Mouse (Mus musculus) ZHBTc4 (cell line): ENCODE results near the gene Aes.

Experiments used
- DNase-seq: peaks from one replicate; pipeline ENCODE4 v3.0.0-alpha.2; 2011; ENCODE audit warnings: low read depth, low spot score

The Aes gene

DNA sequence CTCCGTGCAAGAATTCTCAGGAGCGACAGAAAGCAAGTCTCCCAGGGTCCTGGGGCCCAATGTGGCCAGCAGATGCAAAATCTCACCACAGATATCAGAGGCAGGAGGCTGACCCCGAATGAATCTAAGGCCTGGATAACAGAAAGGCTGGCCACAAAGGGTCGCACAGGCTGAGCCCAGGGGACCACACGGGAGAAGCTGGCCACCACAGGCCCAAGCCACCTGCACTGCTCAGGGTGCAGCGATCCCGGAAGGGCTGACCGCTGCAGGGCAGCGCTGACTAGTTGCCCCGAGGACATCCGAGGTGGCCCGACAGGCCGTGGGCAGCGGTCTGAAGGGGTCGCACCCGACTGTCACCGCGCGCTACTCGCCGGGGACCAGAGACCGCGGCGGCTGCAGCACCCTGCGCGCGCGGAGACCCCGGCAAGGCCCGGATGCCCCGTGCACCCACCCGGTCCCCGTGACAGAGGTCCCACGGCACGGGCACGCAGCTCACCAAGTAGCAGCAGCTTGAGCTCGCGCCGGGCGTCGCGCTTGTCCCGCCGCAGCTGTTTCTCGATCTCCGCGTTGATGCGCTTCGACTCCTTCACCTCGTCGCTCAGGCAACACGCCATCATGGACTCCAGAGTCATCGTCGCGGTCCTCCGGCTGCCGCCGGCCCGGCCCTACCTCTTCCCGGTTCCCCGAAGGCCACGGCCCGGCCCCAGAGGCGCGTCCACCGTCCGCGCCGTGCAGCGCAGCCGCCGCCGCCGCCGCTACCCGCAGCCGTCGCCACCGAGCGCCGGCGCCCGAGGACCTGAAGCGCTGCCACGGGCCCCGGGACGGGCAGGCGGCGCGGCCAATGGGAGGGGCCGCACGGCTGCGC is 14.8 kb upstream of the Aes start:
- DNase-seq = peak; percentile 54

DNA sequence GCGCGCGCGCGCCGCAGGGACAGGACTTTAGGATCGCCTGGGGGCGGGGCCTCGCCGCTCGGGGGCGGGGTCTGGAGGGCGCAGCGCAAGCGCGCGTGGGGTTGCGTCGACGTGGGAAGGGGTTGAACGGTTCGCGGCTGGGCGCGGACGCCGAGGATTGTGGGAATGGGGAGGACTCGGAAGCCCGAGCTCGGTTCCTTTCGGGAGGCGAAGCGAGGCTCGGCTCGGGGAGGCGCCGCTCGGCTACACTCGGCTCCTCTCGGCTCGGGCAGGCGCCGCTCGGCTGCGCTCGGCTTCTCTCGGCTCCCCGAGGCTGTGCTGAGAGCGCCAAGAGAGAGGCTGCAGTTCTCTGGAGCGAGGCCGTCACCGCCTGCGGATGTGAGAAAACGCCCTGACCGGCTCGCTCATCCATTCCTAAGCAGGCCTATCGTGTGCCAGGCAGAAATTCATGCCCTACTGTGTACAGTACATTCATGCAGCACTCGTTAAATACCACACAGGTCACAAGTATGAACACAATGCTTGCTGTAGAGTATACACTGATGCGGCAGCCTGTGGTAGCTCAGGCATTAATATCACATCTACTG is 14.0 kb upstream of the Aes start, which contains the start of gene Gna11:
Gna11 (minus strand) TSS at position 30 of the 587 bp plus-strand sequence.
- DNase-seq = peak; percentile 97

DNA sequence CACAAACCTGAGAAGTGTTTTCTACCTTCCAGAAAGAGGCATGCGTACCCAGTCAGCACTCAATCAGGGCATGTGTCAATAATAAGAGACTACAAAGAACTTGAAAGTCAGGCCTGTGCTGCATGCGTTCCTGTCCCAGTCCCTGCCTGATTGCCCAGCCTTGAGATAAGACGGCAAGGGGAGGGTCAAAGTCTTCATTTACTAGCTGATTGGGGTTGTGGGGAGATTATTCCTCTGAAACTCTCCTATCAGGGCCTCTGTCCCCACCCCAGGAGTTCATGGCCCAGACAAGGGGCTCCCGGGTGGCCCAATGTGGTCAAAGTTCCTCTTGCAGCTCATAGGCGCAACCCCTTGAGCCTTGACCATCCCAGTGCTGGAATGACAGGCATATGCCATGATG is 13.0 kb upstream of the Aes start:
- no peak for DNase-seq

DNA sequence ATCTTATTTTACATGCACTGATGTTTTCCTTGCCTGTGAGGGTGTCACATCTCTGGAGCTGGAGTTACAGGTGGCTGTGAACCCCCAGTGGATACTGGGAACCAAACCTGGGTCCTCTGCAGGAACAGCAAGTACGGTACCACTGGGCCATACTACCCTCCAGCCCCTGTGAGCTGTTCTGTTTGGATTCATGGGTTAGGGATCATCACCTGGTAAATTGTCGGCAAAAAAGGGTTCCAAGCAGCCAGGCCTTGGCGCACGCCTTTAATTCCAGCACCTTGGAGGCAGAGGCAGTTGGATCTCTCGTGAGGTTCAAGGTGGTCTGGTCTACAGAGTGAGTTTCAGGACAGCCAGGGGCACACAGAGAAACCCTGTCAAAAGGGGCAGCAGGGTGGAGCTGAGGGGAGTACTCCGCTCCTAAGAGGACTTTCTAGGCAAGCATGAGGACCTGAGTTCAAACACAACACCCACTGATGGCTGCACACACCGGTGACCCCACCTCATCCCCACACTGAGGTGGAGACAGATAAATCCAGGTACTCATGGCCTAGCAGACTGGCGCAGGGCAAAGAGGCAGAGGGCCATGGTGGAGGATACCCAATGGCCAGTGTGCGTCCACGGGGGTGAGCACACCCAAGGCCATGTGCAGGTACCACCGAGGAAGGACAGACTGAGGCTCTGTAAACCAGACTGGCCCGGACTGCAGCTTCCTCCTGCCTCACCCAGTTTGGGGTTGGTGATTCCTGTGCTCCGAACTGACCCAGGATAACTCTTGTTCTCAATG is 12.3 kb upstream of the Aes start:
- DNase-seq = no peak

DNA sequence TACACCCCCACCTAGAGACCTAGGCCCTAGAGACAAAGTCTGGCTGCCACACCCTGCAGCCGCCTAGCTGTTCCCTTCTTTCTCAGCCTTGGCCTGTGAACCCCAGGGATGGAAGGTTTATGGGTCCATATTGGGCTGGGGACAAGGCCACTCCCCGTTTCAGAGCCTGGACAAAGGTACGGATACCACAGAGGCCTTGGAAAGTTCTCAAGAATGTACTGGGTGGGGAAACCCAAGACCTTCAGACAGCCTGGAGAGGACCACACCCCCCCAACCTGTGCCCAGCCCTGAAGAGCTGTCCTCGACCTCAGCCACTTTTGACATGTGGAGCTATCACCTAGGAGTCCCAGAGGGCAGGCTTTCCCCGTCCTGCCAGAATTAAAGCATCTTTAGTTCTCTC is 10.3 kb upstream of the Aes start:
- DNase-seq = no peak

DNA sequence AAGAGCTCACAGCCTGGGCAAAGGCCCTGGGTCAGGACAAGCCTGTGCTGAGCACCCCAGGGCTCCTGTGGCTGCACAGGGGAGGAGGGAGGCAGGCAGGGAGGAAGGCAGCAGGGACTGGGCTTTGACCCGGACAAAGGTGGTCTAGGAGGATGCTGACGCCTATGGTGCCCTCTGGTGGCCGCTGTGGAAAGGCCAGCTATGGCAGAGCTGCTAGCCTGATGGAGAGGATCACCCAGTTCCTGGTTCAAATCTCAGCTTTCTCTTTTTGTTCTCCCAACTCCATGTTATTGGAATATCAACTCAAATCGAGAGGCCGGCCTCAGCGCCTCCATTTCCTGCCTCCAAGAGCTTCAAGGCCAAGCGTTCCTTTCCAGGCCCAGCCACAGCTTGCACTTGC is 9.0 kb upstream of the Aes start:
- peak; percentile 89 for DNase-seq

DNA sequence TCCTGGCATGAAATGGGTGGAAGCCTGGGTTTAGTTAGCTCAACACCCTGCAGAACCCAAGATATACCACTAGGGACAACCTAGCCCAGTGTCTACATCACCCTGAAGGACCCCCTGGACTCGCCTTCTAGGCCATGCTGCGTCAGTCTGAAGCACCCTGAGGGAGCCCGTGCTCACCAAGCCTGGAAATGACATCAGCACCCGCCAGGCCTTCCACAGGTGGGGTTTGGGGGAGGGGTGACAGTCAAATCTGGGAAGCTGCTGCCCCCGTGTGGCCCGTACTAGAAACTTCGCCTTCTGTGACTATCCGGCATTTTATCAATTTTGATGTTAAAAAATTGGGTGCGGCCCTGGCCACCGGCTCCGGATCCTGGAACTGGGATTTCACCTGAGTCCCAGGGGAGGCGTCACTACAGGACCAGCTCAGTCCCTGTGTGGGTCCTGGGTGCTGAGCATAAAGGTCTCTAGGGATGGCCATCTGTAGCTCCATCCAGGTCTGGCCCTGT is 7.6 kb upstream of the Aes start:
- peak; percentile 91 for DNase-seq

DNA sequence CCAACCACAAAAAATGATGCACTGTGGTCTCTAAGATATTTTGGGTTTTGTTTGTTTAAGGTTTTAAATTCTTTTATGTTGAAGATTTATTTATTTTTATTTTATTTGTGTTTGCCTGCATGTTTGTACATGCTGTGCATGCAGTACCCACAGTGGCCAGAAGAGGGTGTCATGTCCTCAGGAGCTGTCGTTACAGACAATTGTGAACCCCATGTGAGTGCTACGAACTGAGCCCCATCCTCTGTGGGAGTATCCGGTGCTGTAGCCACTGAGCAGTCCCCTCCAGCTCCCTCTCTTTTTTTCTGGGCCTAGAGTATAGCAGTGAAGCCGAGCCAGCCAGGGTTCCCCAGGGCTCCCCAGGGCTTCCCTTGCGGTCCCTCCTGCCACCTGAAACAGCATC is 6.1 kb upstream of the Aes start:
- peak; percentile 85 for DNase-seq

DNA sequence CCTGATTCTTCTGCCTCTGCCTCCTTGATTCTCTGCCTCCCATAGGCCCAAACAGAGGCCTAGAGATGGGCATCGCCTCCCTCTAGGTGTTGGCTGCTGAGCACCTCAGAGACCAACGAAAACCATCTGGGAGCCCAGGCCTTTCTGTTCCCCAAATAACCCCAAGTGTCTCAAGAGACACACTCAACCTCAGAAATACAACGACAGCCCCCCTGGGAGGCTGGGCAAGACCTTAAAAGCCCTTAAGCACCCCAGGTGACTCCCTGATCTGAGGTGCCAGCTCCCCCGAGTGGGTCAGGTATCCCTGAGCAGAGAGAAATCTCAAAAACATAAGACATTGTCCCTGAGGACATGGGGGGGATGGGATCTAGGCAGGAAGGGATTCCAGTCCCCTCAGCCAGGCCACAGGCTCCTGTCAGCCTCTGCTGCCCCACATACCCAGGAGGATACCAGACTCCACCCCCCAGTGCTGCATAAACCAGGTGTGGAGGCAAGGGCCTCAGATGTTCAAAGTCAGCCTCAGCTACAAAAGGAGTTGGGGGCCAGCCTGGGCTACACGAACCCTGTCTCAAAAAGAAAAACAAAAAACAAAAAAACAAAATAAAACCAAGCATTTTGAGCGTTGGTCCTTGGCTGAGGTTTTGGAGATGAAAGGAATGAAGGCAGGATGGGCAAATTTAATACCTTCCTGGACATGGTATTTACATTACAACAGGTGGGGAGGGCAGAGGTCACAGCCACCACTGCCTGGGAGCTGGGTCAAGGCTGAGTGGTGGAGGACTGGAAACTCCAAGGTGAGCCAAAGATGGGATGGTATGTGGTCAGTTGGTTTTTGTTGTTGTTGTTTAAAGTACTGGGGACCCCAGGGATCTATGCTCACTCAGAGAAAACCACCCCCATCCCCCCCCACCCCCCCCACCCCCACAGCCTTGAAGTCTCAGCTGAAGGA is 5.2 kb upstream of the Aes start:
- no peak for DNase-seq

DNA sequence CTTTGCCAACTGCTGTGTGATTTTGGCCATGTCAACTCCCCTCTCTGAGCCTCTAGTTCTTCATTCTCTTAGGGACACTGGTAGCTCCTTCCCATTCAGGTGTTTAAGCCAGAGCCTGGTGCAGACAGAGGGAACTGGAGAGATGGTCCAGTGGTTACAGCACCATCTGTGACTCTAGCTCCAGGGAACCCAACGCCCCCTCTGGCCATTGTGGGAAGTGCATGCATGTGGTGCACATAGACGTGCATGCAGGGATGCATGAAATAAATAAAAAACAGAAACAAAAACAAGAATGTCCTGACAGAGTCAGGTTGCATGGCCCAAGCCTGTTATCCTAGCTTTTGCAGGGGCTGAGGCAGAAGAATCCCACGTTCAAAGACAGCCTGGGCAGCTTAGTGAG is 3.0 kb upstream of the Aes start:
- peak; percentile 85 for DNase-seq

DNA sequence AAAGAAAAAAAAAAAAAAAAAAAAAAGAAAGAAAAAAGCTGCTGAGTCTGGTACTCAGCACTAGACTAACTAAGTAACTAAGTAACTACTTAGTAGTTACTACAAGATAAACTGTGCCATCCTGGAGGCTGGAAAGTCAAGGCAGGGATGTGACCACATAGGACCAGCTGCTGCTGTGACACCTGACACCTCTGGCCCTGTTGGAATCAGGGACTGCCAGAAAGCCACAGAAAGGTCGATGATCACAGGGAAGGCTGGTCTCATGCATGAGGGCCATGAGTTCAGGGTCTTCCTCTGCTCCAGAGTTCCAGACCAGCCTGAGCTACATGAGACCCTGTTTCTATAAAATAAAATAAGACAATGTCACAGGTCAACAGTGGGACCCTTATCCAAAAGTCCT is 1.8 kb upstream of the Aes start:
- no peak for DNase-seq

DNA sequence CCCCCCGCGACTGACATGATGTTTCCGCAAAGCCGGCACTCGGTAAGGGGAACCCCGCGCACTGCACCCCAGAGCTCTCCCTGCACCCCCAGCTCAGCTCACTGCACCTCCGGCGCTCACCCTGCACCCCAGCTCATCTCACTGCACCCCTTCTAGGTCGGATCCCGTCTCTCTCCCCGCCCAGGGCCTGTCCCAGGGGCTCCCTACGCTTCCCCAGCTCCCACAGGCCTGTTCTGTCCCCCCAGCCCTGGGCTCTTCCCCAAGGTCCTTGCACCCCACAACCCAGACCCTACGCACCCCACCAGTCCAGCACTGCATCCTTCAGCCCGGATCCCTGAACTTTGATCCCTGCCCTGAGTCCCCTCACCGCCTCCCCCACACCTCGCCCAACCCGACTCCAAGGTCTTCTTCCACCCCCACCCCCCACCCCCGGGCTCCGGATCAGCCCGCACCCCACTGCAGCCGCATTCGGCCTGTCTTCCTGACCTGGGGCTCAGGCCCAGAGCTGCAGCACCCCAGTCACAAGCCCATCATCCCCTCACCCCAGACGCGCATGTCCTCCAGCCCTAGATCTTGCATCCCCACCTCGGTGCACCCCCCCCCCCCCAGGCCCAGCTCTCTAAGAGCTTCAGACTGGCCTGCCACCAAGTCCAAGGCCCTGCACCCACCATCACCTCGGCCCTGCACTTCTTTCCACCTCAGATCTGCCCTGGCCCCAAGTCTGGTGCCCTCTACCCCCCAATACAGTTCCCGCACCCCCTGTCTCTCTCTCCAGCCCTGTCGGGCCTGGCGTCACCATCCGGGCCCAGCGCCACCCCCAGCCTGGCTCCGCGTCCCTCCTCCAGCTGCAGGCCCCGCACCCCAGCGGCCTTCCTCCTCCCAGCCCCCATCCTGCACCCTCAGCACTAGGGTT is 595 bp downstream of the Aes start:
- no peak for DNase-seq

DNA sequence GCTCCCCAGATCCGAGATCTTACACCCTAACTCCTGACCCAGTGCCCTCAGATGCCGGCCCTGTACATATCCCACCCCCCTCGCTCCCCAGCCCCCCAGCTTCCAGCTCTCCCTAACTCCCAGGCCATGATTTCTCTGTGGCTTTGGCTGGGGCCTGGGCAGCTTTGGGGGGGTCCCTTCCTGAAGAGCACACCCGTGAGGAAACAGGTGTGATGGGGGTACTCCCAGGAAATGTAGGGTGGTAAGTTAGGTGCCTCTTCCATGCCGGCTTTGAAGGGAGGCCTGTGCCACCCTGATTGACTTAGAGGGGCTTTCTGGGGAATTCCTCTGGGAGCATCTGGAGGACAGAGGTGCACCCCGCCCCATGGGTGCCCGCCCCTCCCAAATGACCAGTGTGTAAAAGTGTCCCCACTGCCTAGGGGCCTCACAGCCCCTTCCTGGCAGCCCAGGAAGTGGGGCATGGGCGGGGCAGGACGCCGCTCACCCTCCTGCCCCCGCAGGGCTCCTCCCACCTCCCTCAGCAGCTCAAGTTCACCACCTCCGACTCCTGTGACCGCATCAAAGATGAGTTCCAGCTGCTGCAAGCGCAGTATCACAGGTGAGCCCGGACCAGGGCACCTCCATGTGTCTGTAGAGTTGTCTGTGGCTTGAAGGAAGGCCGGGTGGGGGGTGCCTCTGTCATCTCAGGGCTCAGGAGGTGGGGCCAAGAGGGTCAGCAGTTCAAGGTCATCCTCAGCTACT is 1.6 kb downstream of the Aes start:
- DNase-seq = peak; percentile 74

DNA sequence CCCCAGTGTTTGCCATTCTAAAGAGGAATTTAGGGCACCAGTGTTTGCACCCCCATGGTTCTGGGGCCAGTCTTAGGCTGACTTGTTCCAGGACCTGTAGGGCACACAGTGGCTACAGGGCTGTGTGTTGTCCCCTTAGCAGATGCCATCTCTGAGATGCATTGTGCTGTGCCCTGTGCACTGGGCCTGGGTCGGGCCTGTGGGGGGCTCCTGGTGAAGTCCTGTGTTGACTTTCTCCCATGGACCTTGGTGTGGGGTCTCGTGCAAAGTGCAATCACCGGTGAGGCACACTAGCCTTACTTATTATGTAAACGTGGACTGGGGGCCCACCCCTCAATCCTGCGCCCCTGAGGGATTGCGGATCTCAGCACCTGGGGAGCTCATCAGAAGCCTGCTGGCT is 3.1 kb downstream of the Aes start:
- no peak for DNase-seq

DNA sequence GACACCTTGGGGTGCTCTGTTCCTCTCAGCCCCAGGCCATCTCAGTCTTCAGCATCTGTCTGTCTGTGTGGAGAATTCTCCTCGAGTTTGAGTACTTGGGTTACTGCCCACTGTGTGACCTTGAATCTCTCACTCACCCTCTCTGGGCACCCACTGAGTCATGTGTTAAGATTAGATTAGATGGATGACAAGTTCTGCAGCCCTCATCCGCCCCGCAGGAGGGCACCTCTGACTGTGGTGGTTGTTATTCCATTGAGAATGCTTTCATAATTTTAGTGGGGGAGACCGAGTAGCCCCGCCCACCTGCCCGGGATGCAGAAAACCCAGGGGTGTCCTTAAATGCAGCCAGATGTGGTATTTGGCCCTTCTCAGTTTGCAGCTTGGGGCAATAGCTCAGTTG is 4.2 kb downstream of the Aes start:
- no peak for DNase-seq

DNA sequence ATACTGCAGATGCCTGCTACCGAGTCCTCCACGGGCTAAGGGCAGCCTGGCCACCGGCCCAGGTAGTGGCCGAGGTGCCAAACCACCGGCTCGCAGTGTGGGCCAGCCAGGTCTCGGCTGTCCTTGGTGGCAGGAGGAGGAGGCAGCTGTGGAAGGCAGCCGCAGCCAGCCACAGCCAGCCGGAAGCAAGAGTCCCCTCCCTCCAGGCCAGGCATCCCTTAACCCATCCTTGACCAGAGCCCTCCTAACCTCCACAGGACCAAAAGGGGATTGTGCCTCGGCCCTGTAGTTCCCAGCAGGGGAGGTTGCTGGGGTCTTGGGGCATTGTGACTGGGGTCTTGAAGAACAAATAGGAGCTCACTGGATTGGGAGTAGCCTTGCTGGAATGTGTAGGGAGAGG is 4.9 kb downstream of the Aes start:
- peak; percentile 62 for DNase-seq

DNA sequence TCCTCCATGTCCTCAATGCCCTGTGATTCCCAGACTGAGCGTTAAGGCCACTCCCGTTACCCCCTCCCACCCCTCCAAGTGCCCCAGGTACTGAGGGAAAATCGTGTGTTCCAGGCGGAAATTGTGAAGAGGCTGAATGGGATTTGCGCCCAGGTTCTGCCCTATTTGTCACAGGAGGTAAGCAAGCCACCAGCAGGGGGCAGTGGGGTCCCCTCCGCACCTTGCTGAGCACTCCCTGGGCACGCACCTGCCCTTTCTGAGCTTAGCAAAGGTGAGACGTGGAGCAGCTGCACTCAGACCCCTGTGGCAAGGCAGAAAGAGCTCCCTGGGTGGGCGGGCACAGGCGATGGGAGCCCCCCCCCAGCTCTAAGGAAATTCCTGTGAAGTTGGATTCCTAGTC is 5.4 kb downstream of the Aes start:
- peak; percentile 88 for DNase-seq

DNA sequence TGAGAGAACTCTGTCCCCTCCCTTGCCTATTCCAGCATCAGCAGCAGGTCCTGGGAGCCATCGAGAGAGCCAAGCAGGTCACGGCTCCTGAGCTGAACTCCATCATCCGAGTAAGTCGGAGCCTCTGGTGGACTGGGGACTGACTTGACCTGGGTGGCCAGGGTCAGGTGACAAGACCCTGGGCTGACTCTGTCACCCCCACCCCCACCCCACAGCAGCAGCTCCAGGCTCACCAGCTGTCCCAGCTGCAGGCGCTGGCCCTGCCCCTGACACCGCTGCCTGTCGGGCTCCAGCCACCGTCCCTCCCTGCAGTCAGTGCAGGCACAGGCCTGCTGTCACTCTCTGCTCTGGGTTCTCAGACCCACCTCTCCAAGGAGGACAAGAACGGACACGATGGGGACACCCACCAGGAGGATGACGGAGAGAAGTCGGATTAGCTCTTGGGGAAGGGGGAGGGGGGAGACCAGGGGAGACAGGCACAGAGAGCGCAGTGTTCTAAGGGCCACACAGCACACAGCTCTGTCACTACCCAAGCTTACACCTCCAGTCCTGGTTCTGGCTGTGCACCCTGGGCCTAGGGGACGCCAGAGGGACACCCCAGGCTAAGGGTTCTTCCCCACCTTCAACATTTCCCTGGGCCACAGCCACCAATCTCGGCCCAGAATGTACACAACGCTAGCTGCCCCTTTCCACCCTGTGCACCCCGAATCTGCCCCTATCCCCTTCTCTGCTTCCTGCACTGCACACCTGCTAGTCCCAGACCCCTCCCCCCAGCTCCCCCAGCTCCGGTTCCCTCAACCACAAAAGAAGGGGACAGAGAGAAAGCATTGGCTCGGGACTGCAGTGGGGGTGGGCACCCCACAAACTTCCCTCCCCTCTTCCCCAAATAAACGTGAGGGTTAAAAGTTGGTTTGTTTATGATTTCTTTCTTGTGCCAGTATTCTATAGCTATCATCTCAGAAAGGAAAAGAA is 6.3 kb downstream of the Aes start:
- DNase-seq = no peak
